Mouse (Mus musculus) heart, embryonic 10.5 days (tissue): Measurements from ENCODE around the gene Clec3b. TPM values are rescaled to one million over a fixed set of nuclear protein-coding genes. Genes with fewer than 3 reads are reported as not detected.

Source experiments
- DNase-seq: peaks from one replicate; pipeline ENCODE4 v3.0.0-alpha.2; 2017; ENCODE audit warnings: low spot score
- H3K27ac ChIP-seq: fragments of 300-500 bp; sonication (generic); 2 replicates; pipeline ENCODE4 v1.5.1; 2016; ENCODE audit warnings: mild to moderate bottlenecking
- H3K27me3 ChIP-seq: fragments of 300-500 bp; sonication (generic); 2 replicates; pipeline ENCODE4 v1.6.1; 2016; ENCODE audit warnings: mild to moderate bottlenecking; ENCODE audit not compliant: poor library complexity, insufficient read depth, severe bottlenecking
- H3K36me3 ChIP-seq: fragments of 300-500 bp; sonication (generic); 2 replicates; pipeline ENCODE4 v1.6.1; 2016; ENCODE audit warnings: mild to moderate bottlenecking, moderate library complexity
- H3K4me1 ChIP-seq: fragments of 300-500 bp; sonication (generic); 2 replicates; pipeline ENCODE4 v1.6.1; 2016; ENCODE audit warnings: mild to moderate bottlenecking
- H3K4me3 ChIP-seq: fragments of 300-500 bp; sonication (generic); 2 replicates; pipeline ENCODE4 v1.5.1; 2016; ENCODE audit warnings: mild to moderate bottlenecking, moderate library complexity
- H3K9me3 ChIP-seq: fragments of 300-500 bp; sonication (generic); 2 replicates; pipeline ENCODE4 v1.6.1; 2016; ENCODE audit warnings: mild to moderate bottlenecking, moderate library complexity
- WGBS: fragments of 180-500 bp; shearing (Covaris S2); methylation state at CpG from one replicate; pipeline ENCODE4 v1.1.7; 2016; 5-methylcytosine and 5-hydroxymethylcytosine counted together
- polyA plus RNA-seq: library from polyadenylated mRNA; unstranded; fragments of >200 nt; fragmentation: Nextera tagmentation; extraction: Ambion mirVana; gene quantifications from 2 replicates; pipeline ENCODE4 v1.2.1, GENCODE M21; 2016

Gene Clec3b
- polyA plus RNA-seq, 1 experiment from 2014 or later: not detected

DNA sequence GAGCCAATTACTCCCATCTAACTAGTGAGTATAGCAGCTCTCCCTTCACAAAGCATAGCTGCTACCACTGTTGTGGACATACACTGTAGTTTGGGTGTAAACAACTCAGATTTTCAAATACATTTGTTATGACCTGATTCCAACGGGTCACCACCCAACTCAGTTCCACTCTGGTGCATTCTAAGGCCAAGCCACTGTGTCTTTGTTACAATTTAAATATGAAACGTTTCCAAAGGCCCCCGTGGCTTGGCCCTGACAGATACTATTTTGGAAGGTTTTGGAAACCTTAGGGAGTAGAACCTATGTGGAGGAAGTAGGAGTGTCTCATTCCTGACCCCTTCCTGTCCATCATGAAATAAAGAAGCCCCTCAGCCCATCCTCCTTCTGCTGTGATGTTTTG, 49.4 kb downstream of the Clec3b start:
- Histone ChIP-seq H3K9me3 (no peaks in the 10 kb centered on the region), H3K36me3 (0 out of 2 replicates have a peak, but pooled peaks cover 2% of the 10 kb centered on the region), H3K4me1 (no peaks in the 10 kb centered on the region), H3K27me3 (no peaks in the 10 kb centered on the region), H3K27ac (no peak overlapping the region), H3K4me3 (no peak overlapping the region)
- WGBS: 78% methylated on average over 3 of the region's 3 CpGs
- DNase-seq: no peak

DNA sequence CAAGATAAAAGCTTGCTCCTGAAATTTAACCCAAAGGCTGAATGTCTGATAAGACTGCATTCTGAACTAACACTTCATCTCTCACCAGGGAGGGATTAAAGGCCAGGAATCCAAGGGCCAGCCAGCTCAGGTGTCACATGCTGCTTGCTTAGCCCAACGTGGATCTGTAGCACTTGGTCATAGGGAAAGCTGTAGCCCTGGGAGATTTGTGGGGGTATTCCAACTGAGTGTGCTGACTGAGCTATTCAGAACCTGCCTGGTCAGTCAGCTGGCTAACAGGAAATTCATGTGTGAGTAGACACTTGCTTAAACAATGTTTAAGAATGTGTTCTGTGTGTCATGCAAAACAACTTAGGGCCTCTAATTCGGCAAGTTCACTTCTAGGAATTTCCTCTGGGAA, 55.8 kb downstream of the Clec3b start:
- Histone ChIP-seq H3K9me3 (no peaks in the 10 kb centered on the region), H3K4me3 (no peak overlapping the region), H3K27ac (no peak overlapping the region), H3K36me3 (no peaks in the 10 kb centered on the region), H3K4me1 (0 out of 2 replicates have a peak, but pooled peaks cover 7% of the 10 kb centered on the region), H3K27me3 (no peaks in the 10 kb centered on the region)
- 45% methylated on average over 2 of the region's 2 CpGs for WGBS
- no peak for DNase-seq

DNA sequence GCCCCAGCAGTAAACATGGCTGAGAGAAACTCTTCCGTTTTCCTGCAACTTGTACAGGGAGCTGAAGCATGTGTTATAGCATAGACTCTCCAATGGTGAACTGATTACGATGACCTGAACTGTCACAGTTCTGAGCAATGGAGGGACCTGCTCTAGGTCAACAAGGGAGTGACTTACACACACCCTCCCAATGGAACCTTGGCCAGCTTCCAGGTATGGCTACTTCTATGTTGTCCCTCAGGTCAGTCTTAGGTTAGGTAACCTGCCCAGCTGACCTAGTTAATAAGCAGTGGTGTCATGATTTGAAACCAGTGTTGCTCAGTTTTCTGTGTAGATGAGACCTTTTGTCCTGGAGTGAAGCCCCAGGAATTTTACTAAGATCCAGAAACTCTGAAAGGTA, 56.2 kb downstream of the Clec3b start:
- Histone ChIP-seq H3K9me3 (no peaks in the 10 kb centered on the region), H3K4me1 (0 out of 2 replicates have a peak, but pooled peaks cover 7% of the 10 kb centered on the region), H3K36me3 (no peaks in the 10 kb centered on the region), H3K4me3 (no peak overlapping the region), H3K27ac (no peak overlapping the region), H3K27me3 (no peaks in the 10 kb centered on the region)
- 82% methylated on average over 2 of the region's 2 CpGs for WGBS
- DNase-seq: no peak

Other genes starting within 250 kb of the Clec3b start
- 14.5 and 20.4 TPM in 2 replicates for gene Zfp105, start 227.9 kb upstream of the Clec3b start, polyA plus RNA-seq
- 15.5 and 16.6 TPM in 2 replicates for gene 1110059G10Rik, start 199.9 kb upstream of the Clec3b start, polyA plus RNA-seq
- 37.3 and 46.9 TPM in 2 replicates for gene Kif15, start 199.9 kb upstream of the Clec3b start, polyA plus RNA-seq
- gene Tmem42, start 129.6 kb upstream of the Clec3b start, polyA plus RNA-seq: 15.7 and 16.1 TPM in 2 replicates
- 0.27 and 0.73 TPM in 2 replicates for gene Tgm4, start 116.2 kb upstream of the Clec3b start, polyA plus RNA-seq
- gene Zdhhc3, start 37.7 kb upstream of the Clec3b start, polyA plus RNA-seq: 63.7 and 63.9 TPM in 2 replicates
- gene Exosc7, start 37.7 kb upstream of the Clec3b start, polyA plus RNA-seq: 102 and 138 TPM in 2 replicates
- 0.74 and 3.0 TPM in 2 replicates for gene Cdcp1, start 65.1 kb downstream of the Clec3b start, polyA plus RNA-seq
- 2.2 and 7.1 TPM in 2 replicates for gene Tmem158, start 109.8 kb downstream of the Clec3b start, polyA plus RNA-seq
- 639 and 838 TPM in 2 replicates for gene Lars2, start 216.0 kb downstream of the Clec3b start, polyA plus RNA-seq